ENCODE assay signal across 32 mouse cellular contexts in genomic region chr15:95675176-95675575, GRCm38 (mm10). TPM values are rescaled to one million over a fixed set of nuclear protein-coding genes. Genes with fewer than 3 reads are reported as not detected.
DNase-seq lines count a peak whose midpoint lies in the region; TF ChIP-seq lines count a peak whose summit lies in the region.
"Had no signal": no experiment of that assay in that cellular context is flagged by ENCODE, and none has a peak within 500 bp of the region (broad histone marks: within the 10 kb centered on the region; RNA-seq: fewer than 3 reads in every experiment).

No protein-coding gene starts in this region.

- peak; percentile 26 to 37 for DNase-seq in left cerebral cortex, adult 9 months (ENCODE audit: low spot score in 2 of 2)
- DNase-seq in left cerebral cortex, adult 2 months (ENCODE audit: extremely low spot score in 1 of 2, low spot score in 2 of 2) = no peak
- peak; percentile 17 to 71 for DNase-seq in frontal cortex, adult 2 months (ENCODE audit: extremely low spot score in 1 of 2, low spot score in 1 of 2)
- DNase-seq in layer of hippocampus, adult 9-11 months = peak; percentile 44
- peak; percentile 29 for DNase-seq in right cerebral cortex, postnatal 25 days
- no peak for DNase-seq in thymus, postnatal 10 days (ENCODE audit: low spot score in 2 of 2)
- no peak for DNase-seq in retina, embryonic 14.5 days (ENCODE audit: low spot score)
- DNase-seq: B cell, adult 2 months; cerebellum, adult 2 months; cerebellum, postnatal 36 days; embryo, embryonic 11 days; gastrocnemius, postnatal 25 days; heart, adult 2 months; heart, postnatal 14 days; kidney, adult 11 months; kidney, postnatal 36 days; liver, postnatal 0 days; thymus, postnatal 14 days had no signal

- no peak overlapping the region for H3K4me3 ChIP-seq in left cerebral cortex, adult 2 months
- H3K4me3 ChIP-seq: embryonic facial prominence, embryonic 13.5 days; erythroblast, embryonic 14.5 days; forebrain, embryonic 12.5 days; heart, adult 2 months; heart, embryonic 13.5 days; hindbrain, embryonic 13.5 days; kidney, embryonic 15.5 days; midbrain, embryonic 12.5 days; neural tube, embryonic 12.5 days had no signal

- no peak overlapping the region for H3K27ac ChIP-seq in left cerebral cortex, adult 2 months
- H3K27ac ChIP-seq: embryonic facial prominence, embryonic 13.5 days; forebrain, embryonic 12.5 days; heart, adult 2 months; heart, embryonic 13.5 days; hindbrain, embryonic 13.5 days; kidney, embryonic 15.5 days; midbrain, embryonic 12.5 days; neural tube, embryonic 12.5 days had no signal

- intact Hi-C loops in left cerebral cortex, adult 2 months (cut with DNase I) = no loop called here

- no peak for TF ChIP-seq CTCF in left cerebral cortex, adult 2 months (IDR thresholded peaks at IDR 0.05)

RNA-seq across cellular contexts. Expression of gene Dbx2, which starts 19.4 kb away (rescaled TPM):
- total RNA-seq in left cerebral cortex, adult 2 months (2021) = 10 to 100 TPM; 25.3 to 27.6 TPM
- 26.0 and 30.8 TPM in 2 replicates for polyA plus RNA-seq in frontal cortex, adult 2 months (2012; rRNA removed)
- total RNA-seq: adrenal gland, adult 18-20 months; gastrocnemius, postnatal 25 days; heart, adult 2 months; heart, postnatal 14 days; megakaryocyte progenitor cell, adult 5-6 weeks had no signal
- polyA plus RNA-seq: erythroblast, embryonic 14.5 days; heart, adult 2 months; heart, embryonic 13.5 days; liver, embryonic 11.5 days; liver, postnatal 0 days; lung, postnatal 0 days; Patski; spleen, adult 2 months had no signal

Comparison
In these comparisons a context has a peak if more than half of its experiments do, and no peak if none do; other contexts are left out.
1. DNase-seq: peak in left cerebral cortex, adult 9 months (2 of 2), frontal cortex, adult 2 months (2 of 2), layer of hippocampus, adult 9-11 months (single experiment) and right cerebral cortex, postnatal 25 days (single experiment); none in left cerebral cortex, adult 2 months (0 of 2), thymus, postnatal 10 days (0 of 2) and retina, embryonic 14.5 days (single experiment).